Mouse (Mus musculus) cerebellum, adult 2 months (tissue): ENCODE results near the gene Rtp4. TPM values are rescaled to one million over a fixed set of nuclear protein-coding genes. Genes with fewer than 3 reads are reported as not detected.

Experiments
- DNase-seq, 2 experiments: peaks; one replicate each; pipeline ENCODE4 v3.0.0; 2021
- H3K27ac ChIP-seq: fragments of 200-500 bp; 2 replicates; pipeline ENCODE4 v1.5.1; 2012; ENCODE audit warnings: low read length, control low read depth, inconsistent platforms; ENCODE audit not compliant: insufficient read depth
- H3K27me3 ChIP-seq: fragments of 200-500 bp; 2 replicates; pipeline ENCODE4 v1.6.1; 2012; ENCODE audit warnings: inconsistent platforms, mild to moderate bottlenecking, low read length, moderate library complexity; ENCODE audit not compliant: control insufficient read depth, insufficient read depth
- H3K4me1 ChIP-seq: fragments of 200-500 bp; 2 replicates; pipeline ENCODE4 v1.6.1; 2011; ENCODE audit warnings: low read length; ENCODE audit not compliant: control insufficient read depth, insufficient read depth
- H3K4me3 ChIP-seq: fragments of 200-500 bp; replicated peaks from 2 replicates; pipeline ENCODE3; 2011; ENCODE audit warnings: mild to moderate bottlenecking, low read depth, low read length, control low read depth; ENCODE audit not compliant: insufficient read depth
- CTCF ChIP-seq: fragments of 200-500 bp; IDR thresholded peaks from 2 replicates; pipeline ENCODE4 v1.5.1; 2011; ENCODE audit warnings: low read depth, mild to moderate bottlenecking, control low read depth, low read length, moderate library complexity, borderline replicate concordance; ENCODE audit not compliant: insufficient read depth
- POLR2A ChIP-seq: fragments of 200-500 bp; IDR thresholded peaks from 2 replicates; pipeline ENCODE4 v1.6.1; 2011; ENCODE audit warnings: low read length, control low read depth, borderline replicate concordance; ENCODE audit not compliant: insufficient read depth
- WGBS: fragments of 180-500 bp; shearing (Covaris S2); methylation state at CpG from one replicate; pipeline ENCODE4 v1.1.7; 2018; 5-methylcytosine and 5-hydroxymethylcytosine counted together
- polyA plus RNA-seq: library from polyadenylated mRNA; depleted of rRNA; stranded (reverse); fragments of >200 nt; gene quantifications from 2 replicates; pipeline ENCODE4 v1.2.3, GENCODE M21; 2012

The Rtp4 gene
- polyA plus RNA-seq, 1 experiment = 4.4 TPM

DNA sequence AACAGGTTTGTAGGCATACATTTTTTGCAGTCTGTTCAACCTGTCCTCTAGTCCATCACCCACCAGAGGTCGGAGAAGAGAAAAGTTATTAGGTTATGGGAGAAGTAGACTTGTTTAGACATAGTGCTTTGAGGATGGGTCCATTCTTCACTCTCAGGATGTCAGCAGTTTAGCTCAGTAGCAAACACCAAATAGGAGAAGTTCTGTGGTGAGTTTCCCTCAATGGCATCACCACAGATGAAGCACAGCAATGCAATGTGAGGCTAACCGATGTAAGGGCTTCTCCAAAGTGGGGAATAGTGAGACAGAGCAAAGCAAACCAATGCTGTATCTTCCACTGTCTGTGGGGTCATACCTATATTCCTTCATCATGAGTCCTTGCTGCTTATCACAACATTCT lies 37.6 kb downstream of the Rtp4 start:
- Histone ChIP-seq H3K27ac (no peak overlapping the region), H3K4me1 (no peaks in the 10 kb centered on the region), H3K27me3 (no peaks in the 10 kb centered on the region; the same call in 1 of the 2 replicates), H3K4me3 (no peak overlapping the region)
- DNase-seq = no peak
- TF ChIP-seq POLR2A (no peak), CTCF (no peak)
- 87% methylated on average over 2 of the region's 2 CpGs for WGBS

DNA sequence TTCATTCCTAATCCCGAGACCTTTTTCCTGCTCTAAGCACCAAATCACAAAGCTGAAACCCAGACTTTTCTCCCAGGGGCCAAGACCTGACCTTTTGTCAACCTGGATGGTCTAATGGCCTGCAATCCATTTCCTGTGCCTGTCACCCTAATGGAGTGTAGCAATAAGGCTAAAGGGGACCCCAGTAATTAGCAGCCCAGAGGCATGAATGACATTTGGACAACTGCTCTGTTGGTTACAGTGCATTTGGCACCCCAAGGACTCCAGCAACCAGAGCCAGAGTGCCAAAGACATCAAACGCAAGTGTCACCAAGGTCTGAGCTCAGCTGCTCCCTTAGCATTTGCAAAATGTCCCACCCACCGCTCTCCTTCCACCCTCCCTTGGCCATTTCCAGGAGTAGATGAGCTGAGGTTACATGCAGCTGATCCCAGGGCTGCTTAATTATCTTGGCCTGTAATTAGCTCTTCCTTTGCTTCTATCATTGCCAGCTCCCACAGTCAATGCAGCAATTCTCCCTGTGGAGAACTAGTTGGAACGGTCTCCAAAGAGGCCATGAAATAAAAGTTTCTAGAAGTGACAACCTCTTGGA lies 48.4 kb downstream of the Rtp4 start:
- Histone ChIP-seq H3K4me1 (no peaks in the 10 kb centered on the region), H3K27ac (no peak overlapping the region), H3K4me3 (no peak overlapping the region), H3K27me3 (no peaks in the 10 kb centered on the region)
- TF ChIP-seq CTCF (no peak), POLR2A (no peak)
- 34% methylated on average over 4 of the region's 4 CpGs for WGBS
- no peak for DNase-seq

DNA sequence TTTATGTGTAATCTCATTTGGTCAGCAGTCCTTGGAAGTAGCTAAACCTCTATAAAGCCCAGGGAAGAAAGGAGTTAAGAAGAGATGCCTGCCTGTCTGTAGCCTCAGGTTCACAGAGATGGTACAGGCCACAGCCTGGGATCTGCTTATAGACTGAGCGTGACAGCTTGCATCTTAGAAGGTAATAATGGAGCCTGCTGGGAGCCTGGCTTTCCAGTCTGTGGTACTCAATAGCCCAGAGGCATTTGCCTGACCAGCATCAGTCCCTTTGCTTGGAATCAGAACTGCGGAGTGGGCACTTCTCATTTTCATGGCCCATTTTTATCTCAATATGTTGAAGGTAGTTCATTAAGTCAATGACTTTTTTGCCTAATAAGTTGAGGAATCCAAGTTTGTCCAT lies 54.5 kb downstream of the Rtp4 start:
- H3K27me3 ChIP-seq = no peaks in the 10 kb centered on the region
- TF ChIP-seq CTCF (no peak), POLR2A (no peak)
- H3K4me3 ChIP-seq = no peak overlapping the region
- 34% methylated on average over 2 of the region's 2 CpGs for WGBS
- no peak for DNase-seq
- H3K4me1 ChIP-seq = no peaks in the 10 kb centered on the region
- no peak overlapping the region for H3K27ac ChIP-seq

DNA sequence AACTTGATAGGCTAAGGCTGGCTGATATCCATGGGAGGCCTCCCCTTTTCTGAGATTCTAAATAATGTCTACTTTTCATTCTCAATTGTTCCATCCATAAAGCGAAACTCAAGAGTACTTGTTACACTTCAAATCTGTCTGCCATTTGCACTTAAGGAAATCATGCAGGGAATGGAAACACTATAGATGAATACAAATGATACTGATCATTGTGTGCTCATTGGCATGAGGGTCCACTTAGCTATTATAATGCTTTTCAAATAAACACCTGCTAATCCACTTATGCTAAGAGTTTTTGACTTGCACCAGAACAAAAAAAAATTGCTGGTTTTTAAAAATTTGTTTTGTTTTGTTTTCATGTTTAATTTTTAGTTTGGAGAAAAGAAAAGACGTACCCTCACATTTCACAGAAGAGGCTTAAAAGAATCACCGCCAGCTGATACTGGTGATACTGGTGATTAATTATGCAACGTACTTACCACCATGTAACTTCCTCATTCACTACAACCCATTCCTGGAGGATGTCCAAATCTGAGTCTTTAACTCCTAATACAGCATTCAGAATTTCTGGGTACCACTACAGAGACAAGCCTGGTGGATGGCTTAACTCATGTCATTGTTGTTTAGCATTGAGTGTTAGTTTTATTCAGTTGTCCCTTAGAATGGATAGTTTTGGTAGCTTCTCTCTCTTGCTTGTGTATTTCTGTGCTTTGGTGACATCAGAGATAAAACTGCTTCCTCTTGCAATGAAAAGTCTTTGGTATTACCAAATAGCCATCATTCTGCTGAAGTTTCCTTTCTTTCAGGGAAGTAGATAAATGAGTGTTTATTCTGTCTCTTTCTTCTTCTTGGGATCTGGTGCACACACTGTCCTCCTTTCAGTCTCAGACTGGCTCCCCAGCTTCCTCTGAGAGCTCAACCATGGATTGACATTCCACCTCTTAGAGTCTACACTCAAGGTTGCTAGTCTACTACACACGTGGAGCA lies 71.3 kb downstream of the Rtp4 start:
- H3K4me1 ChIP-seq = no peaks in the 10 kb centered on the region
- H3K27me3 ChIP-seq = no peaks in the 10 kb centered on the region
- no peak overlapping the region for H3K4me3 ChIP-seq
- 70% methylated on average over 5 of the region's 5 CpGs for WGBS
- no peak for DNase-seq
- TF ChIP-seq CTCF = no peak
- no peak for TF ChIP-seq POLR2A
- H3K27ac ChIP-seq = no peak overlapping the region

DNA sequence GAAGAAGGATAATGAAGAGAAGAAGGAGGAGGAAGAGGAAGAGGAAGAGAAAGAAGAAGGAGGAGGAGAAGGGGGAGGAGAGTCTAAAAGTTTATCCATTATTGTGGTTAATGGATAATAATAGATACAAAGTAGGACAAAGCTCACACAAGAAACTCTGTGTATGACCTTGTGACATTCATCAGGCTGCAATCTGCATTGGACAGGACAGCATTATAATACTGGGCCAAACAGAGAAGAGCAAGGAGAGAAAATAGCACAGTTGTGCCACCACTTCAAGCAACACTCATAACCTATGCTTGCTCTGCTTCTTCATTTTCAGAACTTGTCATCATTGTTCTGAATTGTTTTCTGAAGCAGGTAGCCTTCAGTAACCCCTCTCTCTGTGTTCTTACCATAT lies 72.4 kb downstream of the Rtp4 start:
- TF ChIP-seq CTCF (no peak), POLR2A (no peak)
- Histone ChIP-seq H3K4me3 (no peak overlapping the region), H3K4me1 (no peaks in the 10 kb centered on the region), H3K27me3 (no peaks in the 10 kb centered on the region), H3K27ac (no peak overlapping the region)
- DNase-seq = no peak

DNA sequence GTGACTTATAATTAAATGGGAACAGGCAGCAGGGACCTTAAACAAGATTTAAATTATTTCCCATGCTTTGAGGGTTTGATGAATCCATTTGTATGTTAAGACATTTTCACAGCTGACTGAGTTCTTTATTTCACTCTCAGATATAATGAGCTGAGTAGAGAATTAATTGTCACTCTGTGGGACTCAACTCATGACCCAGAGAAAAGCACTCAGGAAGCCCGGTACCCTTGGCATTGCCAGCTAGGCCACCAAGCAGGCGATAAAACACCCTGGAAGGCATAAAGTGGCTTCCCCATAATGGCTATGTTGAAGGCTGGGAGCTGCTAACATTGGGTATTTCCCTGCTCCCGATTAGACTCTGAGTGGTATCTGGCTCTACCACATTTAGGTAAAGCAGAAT lies 76.6 kb downstream of the Rtp4 start:
- Histone ChIP-seq H3K4me1 (no peaks in the 10 kb centered on the region), H3K27me3 (no peaks in the 10 kb centered on the region), H3K27ac (no peak overlapping the region), H3K4me3 (no peak overlapping the region)
- DNase-seq = no peak
- TF ChIP-seq CTCF (no peak), POLR2A (no peak)
- WGBS = 41% methylated on average over 3 of the region's 3 CpGs

DNA sequence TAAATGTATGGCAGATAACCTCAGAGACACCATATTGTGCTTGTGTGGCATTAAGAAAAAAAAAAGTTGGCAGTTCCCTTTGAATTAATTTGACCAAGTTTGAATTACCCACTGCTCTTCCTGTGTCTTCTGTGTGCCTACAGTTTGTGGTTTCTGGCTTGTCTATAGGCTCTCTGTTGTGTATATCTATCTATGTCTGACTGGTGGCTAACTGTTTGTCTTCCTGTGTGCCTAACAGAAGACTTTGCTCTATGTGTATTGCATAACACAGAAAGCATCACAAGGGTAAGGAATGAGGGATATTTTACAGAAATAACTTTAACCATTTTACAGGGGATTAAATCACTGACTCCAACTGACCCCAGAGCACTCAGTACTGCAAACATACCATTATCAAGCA lies 77.9 kb downstream of the Rtp4 start:
- no peak for DNase-seq
- Histone ChIP-seq H3K4me3 (no peak overlapping the region), H3K27ac (no peak overlapping the region), H3K4me1 (no peaks in the 10 kb centered on the region), H3K27me3 (no peaks in the 10 kb centered on the region)
- TF ChIP-seq CTCF (no peak), POLR2A (no peak)

DNA sequence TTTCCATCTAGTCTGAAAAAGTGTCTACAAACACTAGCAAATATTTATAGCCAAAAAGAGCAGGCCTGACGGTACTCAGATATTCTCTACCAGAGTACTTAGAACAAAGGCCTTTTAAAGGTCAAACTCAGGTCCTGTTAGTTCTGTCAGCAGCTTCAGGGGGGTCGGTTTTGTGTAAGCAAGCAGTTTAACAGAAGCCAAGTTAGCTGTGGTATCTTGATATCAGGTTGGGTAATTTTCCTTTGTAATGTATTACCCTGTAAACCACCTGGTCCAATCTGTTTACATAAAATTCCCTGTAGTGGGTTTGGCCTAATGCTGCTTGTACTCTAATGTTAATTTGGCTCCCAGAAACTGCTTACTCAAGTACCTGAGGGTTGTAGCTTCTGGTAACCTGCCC lies 86.1 kb downstream of the Rtp4 start:
- DNase-seq = no peak
- 94% methylated on average over 2 of the region's 2 CpGs for WGBS
- Histone ChIP-seq H3K4me3 (no peak overlapping the region), H3K27me3 (no peaks in the 10 kb centered on the region), H3K4me1 (no peaks in the 10 kb centered on the region), H3K27ac (no peak overlapping the region)
- TF ChIP-seq POLR2A (no peak), CTCF (no peak)

DNA sequence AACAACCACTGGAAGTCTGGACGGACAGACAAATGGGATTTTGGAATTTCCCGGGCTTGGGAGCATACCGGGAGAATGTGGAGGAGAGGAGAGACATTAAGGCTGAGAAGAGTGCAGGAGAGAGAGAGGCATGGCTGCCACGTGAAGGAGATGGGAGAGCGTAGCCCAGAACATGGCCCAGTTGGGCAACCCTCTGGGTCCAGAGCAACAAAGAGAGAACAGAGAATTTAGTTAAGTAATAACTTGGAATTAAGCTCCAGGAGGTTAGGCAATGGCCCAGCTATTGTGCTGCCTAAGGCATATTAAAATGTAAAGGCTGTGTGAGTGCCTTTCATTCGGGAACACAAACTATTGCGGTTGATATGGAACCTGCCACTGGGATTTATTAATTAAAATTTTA lies 86.6 kb downstream of the Rtp4 start:
- no peak for DNase-seq
- 96% methylated on average over 7 of the region's 7 CpGs for WGBS

More for the DNA sequence above, 86.6 kb downstream of the Rtp4 start:
- Histone ChIP-seq H3K27ac (no peak overlapping the region), H3K4me3 (no peak overlapping the region), H3K4me1 (no peaks in the 10 kb centered on the region), H3K27me3 (no peaks in the 10 kb centered on the region)
- TF ChIP-seq CTCF (no peak), POLR2A (no peak)
